Mouse (Mus musculus) hindbrain, postnatal 0 days (tissue): Measurements from ENCODE around the gene Hils1. TPM values are rescaled to one million over a fixed set of nuclear protein-coding genes. Genes with fewer than 3 reads are reported as not detected.
A peak's percentile ranks its signal among the peaks of the same experiment; 100 is the strongest.
"Not testable (repeated sequence)": the region's sequence is repeated elsewhere in the genome, so short reads cannot be mapped to it uniquely, and the experiment has no call there.

Source experiments
- ATAC-seq: fragments of 200-750 bp; cut with Nextera tagmentation; 2 replicates; pipeline ENCODE4 v1.8.0; 2017; ENCODE audit warnings: mild to moderate bottlenecking, moderate TSS enrichment, moderate library complexity
- DNase-seq: peaks from one replicate; pipeline ENCODE4 v3.0.0-alpha.2; 2015; ENCODE audit warnings: low spot score
- H3K27ac ChIP-seq: fragments of 300-500 bp; sonication (generic); 2 replicates; pipeline ENCODE4 v1.5.1; 2014; ENCODE audit warnings: mild to moderate bottlenecking
- H3K27me3 ChIP-seq: fragments of 300-500 bp; sonication (generic); 2 replicates; pipeline ENCODE4 v1.6.1; 2014; ENCODE audit warnings: low read length, mixed read lengths; ENCODE audit not compliant: insufficient read depth
- H3K36me3 ChIP-seq: fragments of 300-500 bp; sonication (generic); 2 replicates; pipeline ENCODE4 v1.6.1; 2014; ENCODE audit warnings: low read length, mixed read lengths; ENCODE audit not compliant: insufficient read depth
- H3K4me1 ChIP-seq: fragments of 300-500 bp; sonication (generic); 2 replicates; pipeline ENCODE4 v1.6.1; 2014; ENCODE audit warnings: antibody characterized with exemption, low read length, mixed read lengths; ENCODE audit not compliant: insufficient read depth
- H3K4me2 ChIP-seq: fragments of 300-500 bp; sonication (generic); 2 replicates; pipeline ENCODE4 v1.6.1; 2014; ENCODE audit warnings: low read depth, mild to moderate bottlenecking, low read length, moderate library complexity, mixed read lengths
- H3K4me3 ChIP-seq: fragments of 300-500 bp; sonication (generic); 2 replicates; pipeline ENCODE4 v1.5.1; 2014; ENCODE audit warnings: low read length
- H3K9ac ChIP-seq: fragments of 300-500 bp; sonication (generic); replicated peaks from 2 replicates; pipeline ENCODE4 v1.6.1; 2014; ENCODE audit warnings: mild to moderate bottlenecking, low read length, moderate library complexity, mixed read lengths
- H3K9me3 ChIP-seq: fragments of 300-500 bp; sonication (generic); 2 replicates; pipeline ENCODE4 v1.6.1; 2016; ENCODE audit warnings: low read length, mixed read lengths
- CTCF ChIP-seq: IDR thresholded peaks from 2 replicates; pipeline ENCODE4 v1.5.1; 2016; ENCODE audit warnings: antibody characterized with exemption, control low read depth, low read depth
- WGBS: fragments of 180-500 bp; shearing (Covaris S2); extraction: QIAGEN DNeasy Blood & Tissue Kit; methylation state at CpG from one replicate; pipeline ENCODE4 v1.1.7; 2014; 5-methylcytosine and 5-hydroxymethylcytosine counted together
- polyA plus RNA-seq: library from polyadenylated mRNA; unstranded; fragments of >200 nt; fragmentation: Nextera tagmentation; extraction: Ambion mirVana; gene quantifications from 2 replicates; pipeline ENCODE4 v1.2.1, GENCODE M21; 2015
- total RNA-seq: library from RNA; depleted of rRNA; stranded (reverse); fragments of >200 nt; gene quantifications from 2 replicates; pipeline ENCODE4 v1.2.3, GENCODE M21; 2014

Gene Hils1
- total and polyA plus RNA-seq, 2 experiments from 2014 or later, result not detected

- Histone ChIP-seq H3K4me3 (no peak overlapping the region), H3K27me3 (no peaks in the 10 kb centered on the region), H3K9me3 (no peaks in the 10 kb centered on the region), H3K4me2 (no peak overlapping the region), H3K27ac (0 out of 2 replicates have a peak overlapping the region, but pooled peaks have one; percentile 2), H3K36me3 (no peaks in the 10 kb centered on the region), H3K4me1 (no peaks in the 10 kb centered on the region), H3K9ac (no peak overlapping the region)
- TF ChIP-seq CTCF, result no peak
- 59% methylated on average over 7 of the region's 7 CpGs for WGBS
- peak; percentile 43 for DNase-seq
- no peak for ATAC-seq
These were observed 794 bp downstream of the Hils1 start for GRCm38 (mm10) chr11:94968187-94968586.

GRCm38 (mm10) chr11:94969709-94970108 lies 2.3 kb downstream of the Hils1 start:
- not testable (repeated sequence) for H3K4me3 ChIP-seq, DNase-seq, H3K27me3 ChIP-seq, ATAC-seq, H3K9ac ChIP-seq, H3K9me3 ChIP-seq, H3K36me3 ChIP-seq, H3K4me2 ChIP-seq, H3K27ac ChIP-seq, H3K4me1 ChIP-seq
- WGBS, result 96% methylated on average over 4 of the region's 4 CpGs

DNA sequence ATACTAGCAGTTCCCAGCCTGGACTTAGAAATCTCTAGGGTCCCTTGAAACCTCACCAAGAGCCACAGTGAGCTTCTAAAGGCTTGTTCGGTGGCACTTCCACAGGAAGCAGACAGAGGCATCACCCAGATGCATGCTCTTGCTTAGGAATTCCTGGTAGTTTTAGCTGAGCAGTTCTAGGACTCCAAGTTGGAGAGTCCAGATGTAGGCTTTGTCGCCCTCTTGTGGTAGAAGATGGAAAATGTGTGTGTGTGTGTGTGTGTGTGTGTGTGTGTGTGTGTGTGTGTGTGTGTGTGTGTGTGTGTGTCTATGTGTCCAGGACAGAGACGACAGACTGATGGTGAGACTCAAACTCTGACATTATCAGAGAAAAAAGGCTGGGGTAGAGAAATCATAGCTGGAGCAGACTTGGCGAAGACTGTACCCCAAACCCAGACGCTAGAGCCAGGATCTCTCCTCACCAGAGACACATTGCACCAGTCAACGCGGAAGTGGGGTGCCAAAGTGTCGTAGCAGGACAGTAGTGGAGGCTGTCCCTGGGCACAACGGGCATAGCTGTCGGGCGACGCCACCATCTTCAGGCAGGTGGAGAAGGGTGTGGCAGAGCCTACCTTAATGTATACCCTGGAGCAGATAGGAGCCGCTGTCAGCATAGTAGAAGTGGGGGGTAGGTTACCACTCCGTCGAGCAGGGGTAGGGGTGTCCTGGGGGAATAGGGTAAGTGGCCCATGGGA lies 3.0 kb downstream of the Hils1 start:
- Histone ChIP-seq H3K9me3 (no peaks in the 10 kb centered on the region), H3K9ac (no peak overlapping the region), H3K27me3 (no peaks in the 10 kb centered on the region), H3K4me3 (no peak overlapping the region), H3K4me2 (no peak overlapping the region), H3K36me3 (no peaks in the 10 kb centered on the region), H3K4me1 (no peaks in the 10 kb centered on the region), H3K27ac (no peak overlapping the region)
- peak; percentile 98 for TF ChIP-seq CTCF
- ATAC-seq, result peak; percentile 68
- DNase-seq, result peak; percentile 86
- WGBS, result 65% methylated on average over 15 of the region's 15 CpGs

- Histone ChIP-seq H3K4me2 (no peak overlapping the region), H3K27ac (no peak overlapping the region), H3K9ac (no peak overlapping the region), H3K4me1 (no peaks in the 10 kb centered on the region), H3K9me3 (no peaks in the 10 kb centered on the region), H3K4me3 (no peak overlapping the region), H3K36me3 (no peaks in the 10 kb centered on the region), H3K27me3 (no peaks in the 10 kb centered on the region)
- DNase-seq (no peak), ATAC-seq (no peak)
- WGBS, result 48% methylated on average over 16 of the region's 16 CpGs
- no peak for TF ChIP-seq CTCF
These were observed 4.7 kb downstream of the Hils1 start for GRCm38 (mm10) chr11:94971895-94972615.

- 60% methylated on average over 5 of the region's 5 CpGs for WGBS
These were observed 5.5 kb downstream of the Hils1 start for GRCm38 (mm10) chr11:94972887-94973286.

GRCm38 (mm10) chr11:94973313-94973712 lies 5.9 kb downstream of the Hils1 start:
- no peaks in the 10 kb centered on the region for H3K36me3 ChIP-seq
- no peaks in the 10 kb centered on the region for H3K9me3 ChIP-seq
- H3K27me3 ChIP-seq, result no peaks in the 10 kb centered on the region
- WGBS, result 30% methylated on average over 4 of the region's 4 CpGs
- H3K9ac ChIP-seq, result no peak overlapping the region
- ATAC-seq (no peak), DNase-seq (no peak)
- no peak for TF ChIP-seq CTCF
- no peaks in the 10 kb centered on the region for H3K4me1 ChIP-seq
- no peak overlapping the region for H3K27ac ChIP-seq
- no peak overlapping the region for H3K4me2 ChIP-seq
- no peak overlapping the region for H3K4me3 ChIP-seq

More at GRCm38 (mm10) chr11:94972887-94973286, 5.5 kb downstream of the Hils1 start:
- H3K4me3 ChIP-seq, result no peak overlapping the region
- no peak overlapping the region for H3K27ac ChIP-seq
- H3K36me3 ChIP-seq, result no peaks in the 10 kb centered on the region
- no peaks in the 10 kb centered on the region for H3K9me3 ChIP-seq
- no peak for TF ChIP-seq CTCF
- ATAC-seq (no peak), DNase-seq (no peak)
- H3K4me1 ChIP-seq, result no peaks in the 10 kb centered on the region
- no peaks in the 10 kb centered on the region for H3K27me3 ChIP-seq
- no peak overlapping the region for H3K4me2 ChIP-seq
- H3K9ac ChIP-seq, result no peak overlapping the region

- Histone ChIP-seq H3K27ac (no peak overlapping the region), H3K36me3 (no peaks in the 10 kb centered on the region), H3K4me2 (no peak overlapping the region), H3K9me3 (no peaks in the 10 kb centered on the region), H3K4me3 (no peak overlapping the region), H3K9ac (no peak overlapping the region), H3K4me1 (peaks cover 7% of the 10 kb centered on the region; the same call in 1 of the 2 replicates), H3K27me3 (no peaks in the 10 kb centered on the region)
- DNase-seq (no peak), ATAC-seq (no peak)
- WGBS, result 61% methylated on average over 2 of the region's 2 CpGs
- no peak for TF ChIP-seq CTCF
These were observed 7.6 kb downstream of the Hils1 start for GRCm38 (mm10) chr11:94974951-94975350.
